Mouse (Mus musculus) spleen, adult 2 months (tissue): ENCODE measurements around the gene Nr1d2. TPM values are rescaled to one million over a fixed set of nuclear protein-coding genes. Genes with fewer than 3 reads are reported as not detected.

Experiments
- DNase-seq, 2 experiments: peaks; one replicate each; pipeline versions ENCODE4 v3.0.0 to v3.0.0-alpha.2; 2012 to 2021; ENCODE audit warnings: low spot score in 2 of 2, low read depth in 1 of 2
- H3K27ac ChIP-seq: fragments of 200-500 bp; 2 replicates; pipeline ENCODE4 v1.5.1; 2012; ENCODE audit warnings: low read length, inconsistent platforms; ENCODE audit not compliant: insufficient read depth
- H3K27me3 ChIP-seq: fragments of 200-500 bp; 2 replicates; pipeline ENCODE4 v1.6.1; 2012; ENCODE audit warnings: mild to moderate bottlenecking, moderate library complexity, low read length, inconsistent platforms; ENCODE audit not compliant: control insufficient read depth, insufficient read depth
- H3K36me3 ChIP-seq: fragments of 200-500 bp; 2 replicates; pipeline ENCODE4 v1.6.1; 2012; ENCODE audit warnings: mild to moderate bottlenecking, low read length, inconsistent platforms; ENCODE audit not compliant: control insufficient read depth, insufficient read depth
- H3K4me1 ChIP-seq: fragments of 200-500 bp; 2 replicates; pipeline ENCODE4 v1.6.1; 2011; ENCODE audit warnings: inconsistent platforms; ENCODE audit not compliant: control insufficient read depth, insufficient read depth, insufficient read length
- H3K4me3 ChIP-seq: fragments of 200-500 bp; 2 replicates; pipeline ENCODE4 v1.5.1; 2011; ENCODE audit warnings: mild to moderate bottlenecking, inconsistent platforms; ENCODE audit not compliant: insufficient read depth, insufficient read length; ENCODE audit errors: extremely low read depth
- CTCF ChIP-seq: fragments of 200-500 bp; IDR thresholded peaks from 2 replicates; pipeline ENCODE4 v1.5.1; 2011; ENCODE audit warnings: mild to moderate bottlenecking, inconsistent platforms; ENCODE audit not compliant: insufficient read depth, insufficient read length, insufficient replicate concordance; ENCODE audit errors: extremely low read depth
- POLR2A ChIP-seq: fragments of 200-500 bp; IDR thresholded peaks from 2 replicates; pipeline ENCODE4 v1.6.1; 2011; ENCODE audit warnings: low read depth, low read length, inconsistent platforms
- WGBS: fragments of 180-500 bp; shearing (Covaris S2); methylation state at CpG from one replicate; pipeline ENCODE4 v1.1.7; 2018; 5-methylcytosine and 5-hydroxymethylcytosine counted together
- polyA plus RNA-seq: library from polyadenylated mRNA; depleted of rRNA; stranded (reverse); fragments of >200 nt; gene quantifications from 2 replicates; pipeline ENCODE4 v1.2.3, GENCODE M21; 2012; rRNA removed

Nr1d2 gene
- polyA plus RNA-seq = 4.8 and 9.3 TPM in 2 replicates

- WGBS = 2% methylated on average over 57 of the region's 66 CpGs
Measured at GRCm38 (mm10) chr14:18238750-18239731, at the start of gene Nr1d2. Nr1d2 (minus strand) TSS chr14:18239127.

GRCm38 (mm10) chr14:18287391-18287790, 48.5 kb upstream of the Nr1d2 start:
- TF ChIP-seq POLR2A = no peak
- TF ChIP-seq CTCF = no peak
- Histone ChIP-seq H3K36me3 (no peaks in the 10 kb centered on the region; the same call in 1 of the 2 replicates), H3K4me3 (no peak overlapping the region), H3K4me1 (no peaks in the 10 kb centered on the region; the same call in 1 of the 2 replicates), H3K27me3 (no peaks in the 10 kb centered on the region), H3K27ac (no peak overlapping the region)
- 86% methylated on average over 2 of the region's 2 CpGs for WGBS
- no peak for DNase-seq

More at GRCm38 (mm10) chr14:18238750-18239731, at the start of gene Nr1d2:
- Histone ChIP-seq H3K4me3 (peak within 1 kb of the TSS; percentile 97), H3K4me1 (peaks cover 5% of the 10 kb centered on the region), H3K27me3 (no peaks in the 10 kb centered on the region), H3K27ac (peak within 1 kb of the TSS; percentile 96), H3K36me3 (no peaks in the 10 kb centered on the region)
- DNase-seq = peak; percentile 88 to 94
- TF ChIP-seq CTCF (no peak), POLR2A (no peak)

DNA sequence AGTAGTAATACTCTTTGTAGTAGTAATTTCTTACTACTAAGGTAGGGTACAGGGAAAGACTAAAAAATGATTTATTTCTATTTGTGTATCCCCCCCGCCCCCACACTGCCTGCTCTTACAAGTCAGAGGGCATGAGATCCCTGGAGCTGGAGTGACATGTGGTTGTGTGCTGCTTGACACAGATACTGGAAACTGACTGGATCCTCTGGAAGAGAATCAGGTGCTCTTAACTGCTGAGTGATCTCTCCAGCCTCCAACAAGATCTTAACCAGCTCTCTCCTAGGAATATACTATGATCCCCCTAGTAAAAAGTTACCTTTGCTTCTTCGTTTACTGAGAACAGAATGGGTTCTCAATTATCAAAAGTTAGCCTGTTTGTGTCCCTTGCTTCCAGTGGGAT, 47.5 kb upstream of the Nr1d2 start:
- TF ChIP-seq POLR2A (no peak), CTCF (no peak)
- H3K4me1 ChIP-seq = no peaks in the 10 kb centered on the region; the same call in 1 of the 2 replicates
- H3K27ac ChIP-seq = no peak overlapping the region
- H3K4me3 ChIP-seq = no peak overlapping the region
- WGBS = 93% methylated on average over 2 of the region's 2 CpGs
- DNase-seq = no peak
- peaks cover 1% of the 10 kb centered on the region for H3K36me3 ChIP-seq
- no peaks in the 10 kb centered on the region for H3K27me3 ChIP-seq

- no peaks in the 10 kb centered on the region; the same call in 1 of the 2 replicates for H3K4me1 ChIP-seq
- no peak overlapping the region for H3K27ac ChIP-seq
- TF ChIP-seq CTCF (no peak), POLR2A (no peak)
- peaks cover 1% of the 10 kb centered on the region for H3K36me3 ChIP-seq
- DNase-seq = no peak
- 90% methylated on average over 3 of the region's 3 CpGs for WGBS
- H3K4me3 ChIP-seq = no peak overlapping the region
- H3K27me3 ChIP-seq = no peaks in the 10 kb centered on the region
Measured at GRCm38 (mm10) chr14:18285476-18285875, 46.5 kb upstream of the Nr1d2 start.

DNA sequence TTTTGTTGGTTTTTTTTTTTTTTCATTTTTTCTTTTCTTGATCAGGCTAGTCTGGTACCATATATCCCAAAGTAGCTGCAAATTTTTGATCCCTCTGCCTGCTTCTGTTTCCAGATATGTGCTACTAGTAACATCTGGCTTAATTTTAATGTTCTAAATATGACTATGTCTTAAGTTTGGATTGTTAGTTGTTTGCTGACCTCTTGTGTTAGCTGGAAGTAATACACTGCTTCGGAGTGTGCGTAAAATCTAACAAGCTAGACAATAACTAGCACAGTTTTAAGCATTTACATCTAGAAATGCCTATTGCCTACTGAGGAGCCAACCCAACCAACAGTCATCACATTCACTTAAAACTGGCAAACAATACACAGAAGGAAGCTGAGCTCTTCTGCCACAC, 45.7 kb upstream of the Nr1d2 start:
- no peak overlapping the region for H3K4me3 ChIP-seq
- no peaks in the 10 kb centered on the region for H3K27me3 ChIP-seq
- H3K36me3 ChIP-seq = peaks cover 1% of the 10 kb centered on the region
- H3K27ac ChIP-seq = no peak overlapping the region
- WGBS = 76% methylated on average over 2 of the region's 2 CpGs
- DNase-seq = no peak
- no peaks in the 10 kb centered on the region; the same call in 1 of the 2 replicates for H3K4me1 ChIP-seq
- TF ChIP-seq POLR2A = no peak
- no peak for TF ChIP-seq CTCF

GRCm38 (mm10) chr14:18280375-18280774, 41.4 kb upstream of the Nr1d2 start:
- no peaks in the 10 kb centered on the region for H3K27me3 ChIP-seq
- WGBS = 93% methylated on average over 5 of the region's 5 CpGs
- H3K36me3 ChIP-seq = peaks cover 13% of the 10 kb centered on the region
- H3K27ac ChIP-seq = no peak overlapping the region
- no peak for TF ChIP-seq POLR2A
- no peak for TF ChIP-seq CTCF
- no peak for DNase-seq
- H3K4me1 ChIP-seq = no peaks in the 10 kb centered on the region; the same call in 1 of the 2 replicates
- H3K4me3 ChIP-seq = no peak overlapping the region
